Mouse (Mus musculus): ENCODE data around the gene Psmd4. TPM values are rescaled to one million over a fixed set of nuclear protein-coding genes. Genes with fewer than 3 reads are reported as not detected.
A peak's percentile ranks its signal among the peaks of the same experiment; 100 is the strongest.
"Not testable (repeated sequence)": the region's sequence is repeated elsewhere in the genome, so short reads cannot be mapped to it uniquely, and the experiment has no call there.

Psmd4 gene
- polyA plus RNA-seq, 1 experiment from 2014 or later: 231 TPM

GRCm38 (mm10) chr3:95029953-95030352 is 12.5 kb downstream of the Psmd4 start:
- Histone ChIP-seq H3K4me3 (ENCODE audit: low read depth, low read length) (no peak overlapping the region), H3K27me3 (ENCODE audit: control insufficient read depth, insufficient read depth, low read length) (no peaks in the 10 kb centered on the region), H3K4me2 (no peak overlapping the region), H3K9ac (ENCODE audit: low read depth, low read length) (no peak overlapping the region), H3K27ac (ENCODE audit: low read depth, low read length) (no peak overlapping the region), H3K4me1 (ENCODE audit: control insufficient read depth, insufficient read depth, low read length) (peaks cover 16% of the 10 kb centered on the region), H3K36me3 (ENCODE audit: control insufficient read depth, insufficient read depth, low read length) (peaks cover 24% of the 10 kb centered on the region), H3K9me3 (replicated peaks; ENCODE audit: control insufficient read depth, low read length) (no peaks in the 10 kb centered on the region)
- 69% methylated on average over 3 of the region's 3 CpGs for WGBS (ENCODE audit: insufficient replicate concordance)
- ATAC-seq (replicated peaks; ENCODE audit: insufficient number of reproducible peaks, low FRiP score, low TSS enrichment): no peak

GRCm38 (mm10) chr3:95029291-95029827 is 13.1 kb downstream of the Psmd4 start:
- H3K4me1 ChIP-seq (ENCODE audit: control insufficient read depth, insufficient read depth, low read length): peaks cover 22% of the 10 kb centered on the region
- peaks cover 19% of the 10 kb centered on the region for H3K36me3 ChIP-seq (ENCODE audit: control insufficient read depth, insufficient read depth, low read length)
- 83% methylated on average over 3 of the region's 3 CpGs for WGBS (ENCODE audit: insufficient replicate concordance)

GRCm38 (mm10) chr3:95028603-95029002 is 13.8 kb downstream of the Psmd4 start:
- H3K36me3 ChIP-seq (ENCODE audit: control insufficient read depth, insufficient read depth, low read length): peaks cover 14% of the 10 kb centered on the region
- ATAC-seq (replicated peaks; ENCODE audit: insufficient number of reproducible peaks, low FRiP score, low TSS enrichment): no peak
- H3K4me3 ChIP-seq (ENCODE audit: low read depth, low read length): no peak overlapping the region
- WGBS (ENCODE audit: insufficient replicate concordance): 79% methylated on average over 3 of the region's 3 CpGs
- H3K4me1 ChIP-seq (ENCODE audit: control insufficient read depth, insufficient read depth, low read length): peaks cover 25% of the 10 kb centered on the region
- no peak overlapping the region for H3K27ac ChIP-seq (ENCODE audit: low read depth, low read length)
- no peaks in the 10 kb centered on the region for H3K9me3 ChIP-seq (replicated peaks; ENCODE audit: control insufficient read depth, low read length)
- no peaks in the 10 kb centered on the region for H3K27me3 ChIP-seq (ENCODE audit: control insufficient read depth, insufficient read depth, low read length)
- H3K4me2 ChIP-seq: no peak overlapping the region
- H3K9ac ChIP-seq (ENCODE audit: low read depth, low read length): no peak overlapping the region

More at GRCm38 (mm10) chr3:95029291-95029827, 13.1 kb downstream of the Psmd4 start:
- not testable (repeated sequence) for ATAC-seq (replicated peaks; ENCODE audit: insufficient number of reproducible peaks, low FRiP score, low TSS enrichment); H3K4me3 ChIP-seq (ENCODE audit: low read depth, low read length); H3K9me3 ChIP-seq (replicated peaks; ENCODE audit: control insufficient read depth, low read length); H3K27me3 ChIP-seq (ENCODE audit: control insufficient read depth, insufficient read depth, low read length); H3K4me2 ChIP-seq; H3K9ac ChIP-seq (ENCODE audit: low read depth, low read length); H3K27ac ChIP-seq (ENCODE audit: low read depth, low read length)

- Histone ChIP-seq H3K9ac (ENCODE audit: low read depth, low read length) (no peak overlapping the region), H3K9me3 (replicated peaks; ENCODE audit: control insufficient read depth, low read length) (no peaks in the 10 kb centered on the region), H3K4me2 (no peak overlapping the region), H3K4me1 (ENCODE audit: control insufficient read depth, insufficient read depth, low read length) (peaks cover 25% of the 10 kb centered on the region), H3K4me3 (ENCODE audit: low read depth, low read length) (no peak overlapping the region), H3K36me3 (ENCODE audit: control insufficient read depth, insufficient read depth, low read length) (peaks cover 6% of the 10 kb centered on the region), H3K27me3 (ENCODE audit: control insufficient read depth, insufficient read depth, low read length) (no peaks in the 10 kb centered on the region), H3K27ac (ENCODE audit: low read depth, low read length) (no peak overlapping the region)
- ATAC-seq (replicated peaks; ENCODE audit: insufficient number of reproducible peaks, low FRiP score, low TSS enrichment): no peak
- 50% methylated on average over 5 of the region's 5 CpGs for WGBS (ENCODE audit: insufficient replicate concordance)
Observed at GRCm38 (mm10) chr3:95027701-95028100, 14.7 kb downstream of the Psmd4 start.

- no peak overlapping the region for H3K4me2 ChIP-seq
- no peaks in the 10 kb centered on the region for H3K27me3 ChIP-seq (ENCODE audit: control insufficient read depth, insufficient read depth, low read length)
- H3K9ac ChIP-seq (ENCODE audit: low read depth, low read length): no peak overlapping the region
- 63% methylated on average over 5 of the region's 5 CpGs for WGBS (ENCODE audit: insufficient replicate concordance)
- no peak overlapping the region for H3K27ac ChIP-seq (ENCODE audit: low read depth, low read length)
- H3K36me3 ChIP-seq (ENCODE audit: control insufficient read depth, insufficient read depth, low read length): peaks cover 2% of the 10 kb centered on the region
- H3K4me1 ChIP-seq (ENCODE audit: control insufficient read depth, insufficient read depth, low read length): peaks cover 25% of the 10 kb centered on the region
- no peaks in the 10 kb centered on the region for H3K9me3 ChIP-seq (replicated peaks; ENCODE audit: control insufficient read depth, low read length)
- no peak for ATAC-seq (replicated peaks; ENCODE audit: insufficient number of reproducible peaks, low FRiP score, low TSS enrichment)
- H3K4me3 ChIP-seq (ENCODE audit: low read depth, low read length): no peak overlapping the region
Observed at GRCm38 (mm10) chr3:95027057-95027645, 15.3 kb downstream of the Psmd4 start.

GRCm38 (mm10) chr3:95025202-95025601 is 17.2 kb downstream of the Psmd4 start:
- Histone ChIP-seq H3K9ac (ENCODE audit: low read depth, low read length) (peak overlapping the region; percentile 44), H3K9me3 (replicated peaks; ENCODE audit: control insufficient read depth, low read length) (no peaks in the 10 kb centered on the region), H3K4me3 (ENCODE audit: low read depth, low read length) (peak overlapping the region; percentile 15; the same call in 1 of the 2 replicates), H3K27ac (ENCODE audit: low read depth, low read length) (peak overlapping the region; percentile 68), H3K27me3 (ENCODE audit: control insufficient read depth, insufficient read depth, low read length) (no peaks in the 10 kb centered on the region), H3K4me2 (peak overlapping the region; percentile 52), H3K36me3 (ENCODE audit: control insufficient read depth, insufficient read depth, low read length) (no peaks in the 10 kb centered on the region; the same call in 1 of the 2 replicates), H3K4me1 (ENCODE audit: control insufficient read depth, insufficient read depth, low read length) (peaks cover 25% of the 10 kb centered on the region)
- 31% methylated on average over 5 of the region's 5 CpGs for WGBS (ENCODE audit: insufficient replicate concordance)
- no peak for ATAC-seq (replicated peaks; ENCODE audit: insufficient number of reproducible peaks, low FRiP score, low TSS enrichment)

- Histone ChIP-seq H3K36me3 (ENCODE audit: control insufficient read depth, insufficient read depth, low read length) (no peaks in the 10 kb centered on the region), H3K9me3 (replicated peaks; ENCODE audit: control insufficient read depth, low read length) (no peaks in the 10 kb centered on the region), H3K4me2 (peak overlapping the region; percentile 52), H3K4me3 (ENCODE audit: low read depth, low read length) (peak overlapping the region; percentile 15; the same call in 1 of the 2 replicates), H3K27ac (ENCODE audit: low read depth, low read length) (peak overlapping the region; percentile 68), H3K27me3 (ENCODE audit: control insufficient read depth, insufficient read depth, low read length) (no peaks in the 10 kb centered on the region), H3K9ac (ENCODE audit: low read depth, low read length) (peak overlapping the region; percentile 44), H3K4me1 (ENCODE audit: control insufficient read depth, insufficient read depth, low read length) (peaks cover 25% of the 10 kb centered on the region)
- ATAC-seq (replicated peaks; ENCODE audit: insufficient number of reproducible peaks, low FRiP score, low TSS enrichment): peak; percentile 73
- 11% methylated on average over 11 of the region's 11 CpGs for WGBS (ENCODE audit: insufficient replicate concordance)
Observed at GRCm38 (mm10) chr3:95024551-95024950, 17.9 kb downstream of the Psmd4 start.

- WGBS (ENCODE audit: insufficient replicate concordance): 90% methylated on average over 5 of the region's 5 CpGs
- not testable (repeated sequence) for H3K36me3 ChIP-seq (ENCODE audit: control insufficient read depth, insufficient read depth, low read length); H3K27ac ChIP-seq (ENCODE audit: low read depth, low read length); H3K4me2 ChIP-seq; ATAC-seq (replicated peaks; ENCODE audit: insufficient number of reproducible peaks, low FRiP score, low TSS enrichment); H3K27me3 ChIP-seq (ENCODE audit: control insufficient read depth, insufficient read depth, low read length); H3K4me3 ChIP-seq (ENCODE audit: low read depth, low read length); H3K9ac ChIP-seq (ENCODE audit: low read depth, low read length); H3K9me3 ChIP-seq (replicated peaks; ENCODE audit: control insufficient read depth, low read length)
- H3K4me1 ChIP-seq (ENCODE audit: control insufficient read depth, insufficient read depth, low read length): peaks cover 20% of the 10 kb centered on the region
Observed at GRCm38 (mm10) chr3:95020956-95021355, 21.5 kb downstream of the Psmd4 start.

GRCm38 (mm10) chr3:95018741-95019140 is 23.7 kb downstream of the Psmd4 start:
- H3K36me3 ChIP-seq (ENCODE audit: control insufficient read depth, insufficient read depth, low read length): no peaks in the 10 kb centered on the region
- H3K4me1 ChIP-seq (ENCODE audit: control insufficient read depth, insufficient read depth, low read length): peaks cover 10% of the 10 kb centered on the region
- H3K4me2 ChIP-seq: no peak overlapping the region
- H3K9me3 ChIP-seq (replicated peaks; ENCODE audit: control insufficient read depth, low read length): no peaks in the 10 kb centered on the region
- ATAC-seq (replicated peaks; ENCODE audit: insufficient number of reproducible peaks, low FRiP score, low TSS enrichment): no peak
- 72% methylated on average over 2 of the region's 2 CpGs for WGBS (ENCODE audit: insufficient replicate concordance)
- no peaks in the 10 kb centered on the region for H3K27me3 ChIP-seq (ENCODE audit: control insufficient read depth, insufficient read depth, low read length)
- H3K27ac ChIP-seq (ENCODE audit: low read depth, low read length): no peak overlapping the region
- H3K9ac ChIP-seq (ENCODE audit: low read depth, low read length): no peak overlapping the region
- no peak overlapping the region for H3K4me3 ChIP-seq (ENCODE audit: low read depth, low read length)
